Mouse (Mus musculus): ENCODE results near the gene Gtf3c6.

Gtf3c6 gene

GRCm38 (mm10) chr10:40258976-40259375, 1.1 kb upstream of the Gtf3c6 start:
- DNase-seq (ENCODE audit: low spot score), result peak; percentile 75

DNA sequence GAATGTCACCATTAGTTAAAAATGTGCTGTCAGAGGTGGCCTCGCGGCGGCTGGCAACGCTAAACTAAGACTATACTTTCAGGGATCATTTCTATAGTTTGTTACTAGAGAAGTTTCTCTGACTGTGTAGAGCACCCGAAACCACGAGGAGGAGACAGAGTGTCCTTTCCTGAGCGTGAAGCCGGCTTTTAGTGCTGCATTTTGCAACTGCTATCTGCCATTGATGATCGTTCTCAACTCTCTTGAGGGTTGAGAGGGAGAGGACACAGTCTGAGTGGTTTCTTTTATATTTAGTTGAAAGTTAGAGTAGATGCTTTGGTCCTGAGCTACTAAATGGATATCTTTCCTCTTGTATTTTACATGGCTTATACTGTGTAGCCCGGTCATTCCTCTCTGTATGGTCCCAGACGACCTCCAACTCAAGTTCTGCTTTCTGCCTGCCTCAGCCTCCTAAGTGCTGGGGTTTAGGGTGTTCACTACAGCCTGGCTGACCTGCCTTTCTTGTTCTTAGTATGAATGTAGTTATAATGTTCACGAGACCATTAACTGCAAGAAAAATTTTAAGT, 576 bp upstream of the Gtf3c6 start:
- DNase-seq (ENCODE audit: low spot score), result peak; percentile 77

- DNase-seq (ENCODE audit: low spot score), result peak; percentile 47
Observed at GRCm38 (mm10) chr10:40256716-40257115, 1.2 kb downstream of the Gtf3c6 start.

GRCm38 (mm10) chr10:40250969-40251368, 6.9 kb downstream of the Gtf3c6 start:
- DNase-seq (ENCODE audit: low spot score), result no peak

DNA sequence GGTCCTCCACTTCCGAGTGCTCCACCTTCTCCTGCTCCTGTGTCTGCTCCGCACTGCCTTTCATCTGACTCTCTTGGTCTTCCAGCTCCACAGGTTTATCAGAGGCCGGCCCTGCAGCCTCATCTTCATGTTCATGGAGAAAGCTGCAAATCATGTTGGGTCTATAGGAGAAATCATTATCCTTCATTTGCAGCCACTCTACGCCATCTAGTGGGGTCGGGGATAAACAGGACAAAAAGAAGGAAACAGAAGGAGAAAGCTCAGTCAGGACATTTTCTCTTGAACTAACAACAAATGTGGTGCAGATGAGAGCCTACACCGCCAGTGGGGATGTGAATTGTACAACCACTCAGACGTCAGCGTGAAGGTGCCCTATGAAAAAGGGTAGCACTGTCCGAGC, 8.3 kb downstream of the Gtf3c6 start:
- DNase-seq (ENCODE audit: low spot score), result no peak

GRCm38 (mm10) chr10:40247166-40247716, 10.7 kb downstream of the Gtf3c6 start:
- no peak for DNase-seq (ENCODE audit: low spot score)

- peak; percentile 87 for DNase-seq (ENCODE audit: low spot score)
Observed at GRCm38 (mm10) chr10:40246374-40247165, 11.3 kb downstream of the Gtf3c6 start, which contains the start of gene Rpf2. Gene Rpf2, minus strand, starts transcription at chr10:40247036.

GRCm38 (mm10) chr10:40237826-40238225, 20.1 kb downstream of the Gtf3c6 start:
- DNase-seq (ENCODE audit: low spot score), result no peak

- DNase-seq (ENCODE audit: low spot score), result no peak
Observed at GRCm38 (mm10) chr10:40233241-40233640, 24.7 kb downstream of the Gtf3c6 start.

DNA sequence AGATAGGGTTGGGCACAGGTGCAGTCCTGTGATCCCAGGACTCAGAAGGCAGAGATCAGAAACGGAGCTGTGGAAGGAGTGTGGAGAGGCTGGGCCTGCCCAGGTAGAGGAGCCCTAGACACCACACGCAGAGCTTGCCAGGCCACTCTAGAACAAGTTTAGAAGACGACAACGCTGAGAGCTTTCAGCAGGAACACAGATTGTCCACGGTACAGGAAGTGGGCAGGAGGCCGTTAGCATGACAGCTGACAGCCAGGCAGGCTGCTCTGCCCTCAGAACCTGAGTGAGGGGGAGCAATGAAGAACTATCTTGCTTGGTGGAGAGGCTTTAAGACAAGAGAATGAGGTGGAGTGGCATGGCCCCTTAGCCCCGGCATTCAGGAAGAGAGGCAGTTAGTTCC, 25.5 kb downstream of the Gtf3c6 start:
- no peak for DNase-seq (ENCODE audit: low spot score)

DNA sequence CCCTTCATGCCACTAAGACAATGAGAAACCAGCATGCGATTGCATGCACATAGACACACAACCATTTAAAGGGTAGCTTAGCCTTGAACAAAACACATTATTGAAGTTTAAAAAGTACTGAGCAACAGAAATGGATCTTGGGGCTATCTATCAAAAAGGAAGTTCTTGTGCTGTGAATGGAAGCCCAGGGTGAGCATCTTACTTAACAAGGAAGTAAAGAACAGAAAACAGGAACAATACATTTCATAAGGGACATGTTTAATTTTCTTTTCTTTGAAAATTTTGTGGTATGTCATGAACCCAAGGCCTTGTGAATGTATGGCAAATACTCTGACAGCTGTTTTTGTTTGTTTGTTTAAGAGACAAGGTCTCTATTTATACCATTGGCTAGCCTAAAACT, 28.2 kb downstream of the Gtf3c6 start:
- DNase-seq (ENCODE audit: low spot score), result no peak

DNA sequence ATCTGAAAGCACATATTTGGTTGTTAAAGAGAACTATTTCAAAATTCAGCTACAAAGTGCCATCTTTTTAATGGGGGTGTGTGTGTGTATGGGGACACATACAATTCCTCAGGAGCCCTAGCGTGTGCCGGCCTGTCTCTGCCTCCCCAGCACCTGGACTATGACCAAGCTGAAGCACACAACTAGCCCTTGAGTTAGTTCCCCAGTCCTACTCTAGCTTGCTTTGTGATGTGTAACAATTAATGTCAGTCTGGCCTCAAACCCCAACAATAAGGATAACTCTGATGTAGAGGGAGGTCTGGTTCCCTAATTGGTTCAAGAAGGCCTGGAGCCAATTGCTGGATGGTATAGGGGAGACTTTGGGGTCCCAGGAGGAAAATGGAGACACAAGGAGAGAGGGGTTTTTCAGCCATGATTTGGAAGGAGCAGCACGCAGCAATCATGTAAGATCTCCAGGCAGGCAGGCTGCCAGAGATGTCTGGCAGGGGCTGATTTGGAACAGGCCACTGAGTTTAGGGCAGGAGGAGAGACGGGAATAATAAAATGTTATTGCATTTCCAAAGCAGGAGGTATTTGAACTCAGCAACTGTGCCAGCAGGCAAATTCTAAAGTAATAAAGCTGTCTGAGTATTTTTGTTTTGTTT, 30.1 kb downstream of the Gtf3c6 start:
- no peak for DNase-seq (ENCODE audit: low spot score)

DNA sequence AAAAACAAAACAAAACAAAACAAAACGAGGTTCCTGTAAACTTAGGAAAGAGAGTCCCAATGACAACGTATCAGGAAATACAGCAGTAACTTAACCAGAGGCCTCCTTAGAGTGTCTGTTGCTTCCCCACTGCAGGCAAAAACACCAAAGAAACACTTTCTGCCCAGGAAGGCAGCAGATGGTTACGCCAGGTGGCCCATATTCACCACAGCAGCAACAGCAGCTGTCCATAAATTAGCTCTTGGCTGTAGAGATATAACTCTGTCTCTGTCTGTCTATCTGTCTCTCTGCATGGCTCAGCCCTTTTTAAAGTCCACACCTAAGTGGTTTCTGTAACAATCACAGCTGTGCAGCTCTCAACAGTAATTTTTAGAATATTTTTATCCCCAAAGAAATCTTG, 39.0 kb downstream of the Gtf3c6 start:
- no peak for DNase-seq (ENCODE audit: low spot score)

- peak; percentile 94 for DNase-seq (ENCODE audit: low spot score)
Observed at GRCm38 (mm10) chr10:40212443-40213169, 45.3 kb downstream of the Gtf3c6 start.
